Mouse (Mus musculus) liver, postnatal 0 days (tissue): ENCODE results near the gene Rab6a.

Source experiments
- CTCF ChIP-seq: sonication (generic); IDR thresholded peaks from 2 replicates; pipeline ENCODE4 v1.5.1; 2016; ENCODE audit warnings: antibody characterized with exemption, low read depth
- EP300 ChIP-seq: IDR thresholded peaks from 2 replicates; pipeline ENCODE4 v1.6.1; 2016; ENCODE audit warnings: antibody characterized with exemption, low read depth, mild to moderate bottlenecking

GRCm38 (mm10) chr7:100685061-100686030 is 78.1 kb downstream of the Rab6a start:
- TF ChIP-seq CTCF (peak; percentile 95), EP300 (no peak)
